Mouse (Mus musculus): ENCODE data around the gene Ctnnb1.

The Ctnnb1 gene

DNA sequence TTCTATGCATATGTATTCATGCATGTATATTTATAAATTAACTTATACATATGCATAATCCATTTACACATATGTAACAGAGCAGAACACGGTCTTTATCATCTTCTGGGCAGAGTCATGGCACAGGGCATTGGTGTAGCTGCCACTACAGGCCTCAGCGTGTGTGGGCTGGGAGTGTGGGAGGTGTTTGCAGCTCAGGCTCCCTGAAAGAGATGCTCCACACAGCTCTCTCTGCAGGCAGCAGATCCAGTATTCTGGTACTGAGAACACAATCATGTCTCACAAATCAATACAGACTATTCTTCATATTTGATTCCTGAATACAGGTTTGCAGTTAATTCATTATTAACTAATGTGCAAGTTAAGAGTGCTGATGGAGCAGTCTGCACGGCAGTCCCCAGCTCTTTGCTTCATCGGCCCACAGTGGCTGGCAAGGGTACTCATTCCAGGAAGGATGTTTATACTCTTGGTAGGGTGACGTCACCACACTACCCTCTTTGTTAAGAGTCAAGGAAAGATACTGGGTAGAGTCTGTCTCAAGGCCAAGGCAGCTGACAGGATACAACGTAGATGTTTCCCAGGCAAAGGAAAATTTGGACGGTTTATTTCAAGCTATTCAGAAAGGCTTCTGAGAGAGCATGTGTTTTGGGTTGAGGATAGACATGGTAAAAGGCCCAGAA lies 71.8 kb downstream of the Ctnnb1 start:
- DNase-seq (ENCODE audit: low spot score in 2 of 2), result peak; percentile 42 to 68

DNA sequence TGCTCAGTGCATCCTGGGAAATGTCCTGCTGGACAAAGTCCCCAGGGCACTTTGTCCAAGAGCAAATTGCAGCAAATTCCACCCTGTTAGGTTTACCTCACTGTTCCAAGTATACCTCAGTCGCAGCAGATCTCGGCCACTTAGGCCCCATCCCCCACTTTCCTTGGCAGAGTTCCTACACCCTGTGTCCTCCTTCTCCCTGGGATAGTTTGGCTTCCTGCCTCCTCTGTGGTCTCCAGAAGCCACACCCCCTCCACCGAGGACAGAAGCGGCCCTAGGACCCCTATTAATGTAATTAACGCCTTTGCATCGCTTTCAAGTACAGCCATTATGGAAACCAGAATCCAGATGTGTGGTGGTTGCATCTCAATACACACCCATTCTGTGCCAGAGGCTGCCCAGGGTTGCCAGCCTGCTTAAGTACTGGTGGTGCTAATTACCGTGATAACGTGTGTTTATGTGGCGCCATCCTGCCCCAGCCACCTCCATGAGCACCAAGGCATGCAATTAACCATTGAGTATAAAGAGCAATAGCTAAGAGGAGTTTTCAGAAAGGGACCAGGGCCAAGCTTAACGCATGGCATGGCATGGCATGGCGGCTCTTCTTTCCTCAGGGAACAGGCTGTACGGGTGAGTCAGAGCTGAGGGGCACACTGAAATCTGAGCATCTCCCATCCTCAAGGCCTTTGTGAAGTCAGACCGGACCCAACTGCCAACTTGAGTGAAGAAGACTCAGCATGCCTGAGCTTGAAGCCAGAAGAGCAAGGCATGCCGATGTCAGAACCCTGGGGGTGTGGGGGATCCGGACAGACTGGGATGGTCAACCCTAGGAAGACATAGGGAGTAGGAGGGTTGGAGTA lies 72.9 kb downstream of the Ctnnb1 start:
- DNase-seq (ENCODE audit: low spot score in 2 of 2), result peak in 1 of 2 experiments; percentile 14

DNA sequence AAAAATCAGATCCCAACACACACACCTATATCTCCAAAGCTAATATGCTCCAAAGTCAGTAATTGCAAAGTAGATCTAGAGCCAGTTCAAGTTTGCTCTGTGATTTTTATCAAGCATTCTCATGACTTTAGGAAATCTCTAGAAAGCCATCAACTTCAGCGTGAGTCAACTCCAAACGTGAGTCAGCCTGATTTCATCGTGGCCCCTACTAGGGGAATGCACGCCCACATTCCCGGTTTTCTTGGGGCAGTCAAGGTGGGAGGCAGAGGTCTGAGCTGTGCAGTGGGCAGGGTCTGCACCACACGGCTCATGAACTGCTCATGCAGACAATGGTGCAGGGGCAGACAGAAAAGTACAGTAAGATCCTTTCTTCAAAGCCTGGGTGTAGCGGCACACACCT lies 76.9 kb downstream of the Ctnnb1 start:
- DNase-seq (ENCODE audit: low spot score in 2 of 2), result no peak
